Mouse (Mus musculus): ENCODE data around the gene Mbd3.

- TF ChIP-seq EP300 (optimal IDR thresholded peaks at IDR 0.05) = no peak
- no peak for TF ChIP-seq CTCF (IDR thresholded peaks at IDR 0.05; ENCODE audit: low read depth)
These were observed 7.5 kb upstream of the Mbd3 start, which contains the start of gene Uqcr11 for GRCm38 (mm10) chr10:80406684-80407501.

Data from stomach, postnatal 0 days (tissue).